Mouse (Mus musculus) intestine, embryonic 16.5 days (tissue): ENCODE results near the gene Sephs1. TPM values are rescaled to one million over a fixed set of nuclear protein-coding genes. Genes with fewer than 3 reads are reported as not detected.

Experiments
- ATAC-seq: fragments of 200-750 bp; cut with Nextera tagmentation; 2 replicates; pipeline ENCODE4 v1.8.0; 2017; ENCODE audit warnings: moderate TSS enrichment, moderate library complexity
- H3K27ac ChIP-seq: fragments of 300-500 bp; sonication (generic); 2 replicates; pipeline ENCODE4 v1.5.1; 2014; ENCODE audit warnings: mild to moderate bottlenecking, low read length
- H3K27me3 ChIP-seq: fragments of 300-500 bp; sonication (generic); replicated peaks from 2 replicates; pipeline ENCODE4 v1.6.1; 2014; ENCODE audit warnings: low read length, control low read depth, mixed read lengths; ENCODE audit not compliant: control insufficient read depth, insufficient read depth
- H3K36me3 ChIP-seq: fragments of 300-500 bp; sonication (generic); 2 replicates; pipeline ENCODE4 v1.6.1; 2014; ENCODE audit warnings: low read length, control low read depth; ENCODE audit not compliant: control insufficient read depth, insufficient read depth
- H3K4me1 ChIP-seq: fragments of 300-500 bp; sonication (generic); 2 replicates; pipeline ENCODE4 v1.6.1; 2014; ENCODE audit warnings: low read length, control low read depth, mixed read lengths; ENCODE audit not compliant: control insufficient read depth, insufficient read depth
- H3K4me2 ChIP-seq: fragments of 300-500 bp; sonication (generic); 2 replicates; pipeline ENCODE4 v1.6.1; 2014; ENCODE audit warnings: low read depth, low read length, control low read depth
- H3K4me3 ChIP-seq: fragments of 300-500 bp; sonication (generic); 2 replicates; pipeline ENCODE4 v1.5.1; 2014; ENCODE audit warnings: mild to moderate bottlenecking, low read length
- H3K9ac ChIP-seq: fragments of 300-500 bp; sonication (generic); 2 replicates; pipeline ENCODE4 v1.6.1; 2014; ENCODE audit warnings: low read depth, low read length
- H3K9me3 ChIP-seq: fragments of 300-500 bp; sonication (generic); 2 replicates; pipeline ENCODE4 v1.6.1; 2016; ENCODE audit warnings: low read length, control low read depth; ENCODE audit not compliant: control insufficient read depth
- WGBS: fragments of 180-500 bp; shearing (Covaris S2); extraction: QIAGEN DNeasy Blood & Tissue Kit; methylation state at CpG from one replicate; pipeline ENCODE4 v1.1.7; 2014; 5-methylcytosine and 5-hydroxymethylcytosine counted together
- polyA plus RNA-seq: library from polyadenylated mRNA; unstranded; fragments of >200 nt; fragmentation: Nextera tagmentation; extraction: Ambion mirVana; gene quantifications from 2 replicates; pipeline ENCODE4 v1.2.1, GENCODE M21; 2015

Gene Sephs1
- 48.7 and 51.5 TPM in 2 replicates for polyA plus RNA-seq

GRCm38 (mm10) chr2:4881350-4882248, at the start of gene Sephs1:
Gene Sephs1, plus strand, starts transcription at chr2:4881564.
- Histone ChIP-seq H3K27me3 (no peaks in the 10 kb centered on the region), H3K27ac (peak within 1 kb of the TSS; percentile 99), H3K9me3 (no peaks in the 10 kb centered on the region), H3K4me3 (peak within 1 kb of the TSS; percentile 80), H3K4me1 (peaks cover 9% of the 10 kb centered on the region), H3K4me2 (peak within 1 kb of the TSS; percentile 77), H3K36me3 (peaks cover 3% of the 10 kb centered on the region; the same call in 1 of the 2 replicates), H3K9ac (peak within 1 kb of the TSS; percentile 99)
- under 1% methylated on average over 95 of the region's 115 CpGs for WGBS
- peak; percentile 80 for ATAC-seq

- 82% methylated on average over 4 of the region's 4 CpGs for WGBS
- Histone ChIP-seq H3K4me2 (no peak overlapping the region), H3K4me1 (peaks cover 19% of the 10 kb centered on the region), H3K9me3 (no peaks in the 10 kb centered on the region), H3K4me3 (no peak overlapping the region), H3K27ac (no peak overlapping the region), H3K36me3 (no peaks in the 10 kb centered on the region), H3K9ac (no peak overlapping the region), H3K27me3 (no peaks in the 10 kb centered on the region)
- no peak for ATAC-seq
Measured at GRCm38 (mm10) chr2:4832166-4832565, 49.2 kb upstream of the Sephs1 start.

- 79% methylated on average over 2 of the region's 2 CpGs for WGBS
- H3K27me3 ChIP-seq = no peaks in the 10 kb centered on the region
- no peak overlapping the region for H3K9ac ChIP-seq
- no peak overlapping the region for H3K4me3 ChIP-seq
- H3K4me2 ChIP-seq = no peak overlapping the region
- no peak for ATAC-seq
- H3K36me3 ChIP-seq = no peaks in the 10 kb centered on the region
- H3K27ac ChIP-seq = no peak overlapping the region
- H3K4me1 ChIP-seq = no peaks in the 10 kb centered on the region
- no peaks in the 10 kb centered on the region for H3K9me3 ChIP-seq
Measured at GRCm38 (mm10) chr2:4849449-4849848, 31.9 kb upstream of the Sephs1 start.

GRCm38 (mm10) chr2:4857186-4857585, 24.2 kb upstream of the Sephs1 start:
- Histone ChIP-seq H3K9ac (no peak overlapping the region), H3K27ac (no peak overlapping the region), H3K36me3 (no peaks in the 10 kb centered on the region), H3K4me3 (no peak overlapping the region), H3K27me3 (no peaks in the 10 kb centered on the region), H3K9me3 (no peaks in the 10 kb centered on the region), H3K4me1 (0 out of 2 replicates have a peak, but pooled peaks cover 4% of the 10 kb centered on the region), H3K4me2 (no peak overlapping the region)
- WGBS = 48% methylated on average over 5 of the region's 5 CpGs
- peak; percentile 56; the same call in 1 of the 2 replicates for ATAC-seq

GRCm38 (mm10) chr2:4858161-4858560, 23.2 kb upstream of the Sephs1 start:
- H3K4me2 ChIP-seq = no peak overlapping the region
- 56% methylated on average over 10 of the region's 10 CpGs for WGBS
- ATAC-seq = 0 out of 2 replicates have a peak, but pooled peaks have one; percentile 18
- no peak overlapping the region for H3K9ac ChIP-seq
- H3K36me3 ChIP-seq = no peaks in the 10 kb centered on the region
- no peaks in the 10 kb centered on the region for H3K9me3 ChIP-seq
- H3K27me3 ChIP-seq = no peaks in the 10 kb centered on the region
- no peak overlapping the region for H3K4me3 ChIP-seq
- 0 out of 2 replicates have a peak, but pooled peaks cover 4% of the 10 kb centered on the region for H3K4me1 ChIP-seq
- H3K27ac ChIP-seq = no peak overlapping the region

- Histone ChIP-seq H3K9me3 (no peaks in the 10 kb centered on the region), H3K27me3 (no peaks in the 10 kb centered on the region), H3K9ac (no peak overlapping the region), H3K4me1 (no peaks in the 10 kb centered on the region), H3K36me3 (no peaks in the 10 kb centered on the region), H3K27ac (no peak overlapping the region), H3K4me3 (no peak overlapping the region), H3K4me2 (no peak overlapping the region)
- ATAC-seq = peak; percentile 53
- 39% methylated on average over 7 of the region's 7 CpGs for WGBS
Measured at GRCm38 (mm10) chr2:4864008-4864816, 17.2 kb upstream of the Sephs1 start.

- ATAC-seq = no peak
- Histone ChIP-seq H3K4me2 (no peak overlapping the region), H3K4me3 (no peak overlapping the region), H3K9ac (no peak overlapping the region), H3K4me1 (no peaks in the 10 kb centered on the region), H3K9me3 (no peaks in the 10 kb centered on the region), H3K27ac (no peak overlapping the region), H3K27me3 (no peaks in the 10 kb centered on the region), H3K36me3 (no peaks in the 10 kb centered on the region)
- whole genome bisulfite sequencing = 51% methylated on average over 9 of the region's 9 CpGs
Measured at GRCm38 (mm10) chr2:4864817-4865296, 16.5 kb upstream of the Sephs1 start.

GRCm38 (mm10) chr2:4868028-4868725, 13.2 kb upstream of the Sephs1 start:
- no peak overlapping the region for H3K4me2 ChIP-seq
- ATAC-seq = no peak
- 82% methylated on average over 12 of the region's 12 CpGs for WGBS

More at GRCm38 (mm10) chr2:4868028-4868725, 13.2 kb upstream of the Sephs1 start:
- Histone ChIP-seq H3K27me3 (no peaks in the 10 kb centered on the region), H3K9ac (no peak overlapping the region), H3K4me1 (no peaks in the 10 kb centered on the region; the same call in 1 of the 2 replicates), H3K36me3 (no peaks in the 10 kb centered on the region), H3K27ac (no peak overlapping the region), H3K4me3 (no peak overlapping the region), H3K9me3 (no peaks in the 10 kb centered on the region)
